Mouse (Mus musculus): ENCODE data around the gene Rabep1.
A peak's percentile ranks its signal among the peaks of the same experiment; 100 is the strongest.

Rabep1 gene

DNA sequence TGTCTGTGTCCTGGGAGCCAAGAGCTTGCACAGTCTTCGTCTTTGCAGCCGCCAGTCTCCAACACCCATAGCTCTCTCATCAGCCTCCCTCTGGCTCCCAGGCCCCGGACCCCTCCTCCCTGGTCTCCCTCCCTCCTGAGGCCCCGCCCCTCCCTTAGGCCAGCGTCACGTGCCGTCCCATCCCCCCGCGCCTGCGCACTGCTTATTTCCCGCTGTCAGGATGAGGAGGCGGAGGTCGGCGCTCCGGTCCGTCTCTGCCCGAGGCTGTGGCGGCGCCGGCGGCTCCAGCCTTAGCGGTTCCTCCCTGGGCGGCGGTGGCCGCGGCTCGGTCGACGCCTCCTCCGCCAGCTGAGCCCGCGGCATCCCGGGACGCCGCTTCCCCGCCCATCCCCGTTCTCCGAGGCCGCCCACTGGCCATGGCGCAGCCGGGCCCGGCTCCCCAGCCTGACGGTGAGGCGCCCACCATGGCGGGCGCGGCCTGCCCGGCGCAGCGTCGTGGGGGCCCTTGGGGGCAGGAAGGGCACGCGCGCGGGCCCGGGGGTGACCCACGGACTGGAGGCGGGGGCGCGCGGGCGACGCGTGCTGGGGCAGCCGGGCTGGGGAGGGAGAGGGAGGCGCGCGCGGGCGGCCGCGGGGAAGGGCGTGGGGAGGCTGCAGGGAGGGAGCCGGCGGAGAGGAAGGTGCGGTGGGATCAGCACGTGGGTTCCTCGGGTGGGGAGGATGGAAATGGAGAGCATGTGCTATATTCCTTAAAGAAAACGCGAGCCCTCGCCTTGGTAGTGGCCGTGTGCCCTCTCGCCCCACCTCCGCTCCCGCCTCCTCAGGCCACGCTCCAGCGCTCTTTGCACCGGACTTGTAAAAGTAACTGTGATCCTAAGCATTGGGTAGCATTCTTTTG is at the start of gene Rabep1:
Gene Rabep1 (plus strand): TSS at position 220 of the 898 bp plus-strand sequence.
- peak; percentile 96 for DNase-seq

- DNase-seq: no peak
Observed at GRCm38 (mm10) chr11:70802208-70802864, 42.2 kb upstream of the Rabep1 start.

DNA sequence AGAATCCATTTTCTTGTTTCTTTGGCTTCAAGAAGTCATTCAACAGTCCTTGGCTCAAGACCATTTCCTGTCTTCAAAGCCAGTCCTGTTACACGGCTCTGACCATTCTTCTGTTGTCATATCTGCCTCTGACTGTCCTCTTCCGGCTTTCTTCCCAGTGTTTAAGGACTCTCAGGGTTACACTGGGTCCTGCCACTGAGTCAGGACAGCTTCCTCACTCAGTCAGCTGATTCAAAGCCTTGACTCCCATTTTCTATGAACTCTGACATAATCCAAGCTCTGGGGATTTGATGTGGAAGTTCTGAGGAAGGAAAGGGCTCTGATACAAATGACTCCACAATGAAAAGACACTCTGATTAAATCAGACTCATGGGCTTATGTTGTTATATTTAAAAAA is 41.7 kb upstream of the Rabep1 start:
- DNase-seq: no peak

GRCm38 (mm10) chr11:70803711-70804200 is 40.8 kb upstream of the Rabep1 start:
- no peak for DNase-seq

DNA sequence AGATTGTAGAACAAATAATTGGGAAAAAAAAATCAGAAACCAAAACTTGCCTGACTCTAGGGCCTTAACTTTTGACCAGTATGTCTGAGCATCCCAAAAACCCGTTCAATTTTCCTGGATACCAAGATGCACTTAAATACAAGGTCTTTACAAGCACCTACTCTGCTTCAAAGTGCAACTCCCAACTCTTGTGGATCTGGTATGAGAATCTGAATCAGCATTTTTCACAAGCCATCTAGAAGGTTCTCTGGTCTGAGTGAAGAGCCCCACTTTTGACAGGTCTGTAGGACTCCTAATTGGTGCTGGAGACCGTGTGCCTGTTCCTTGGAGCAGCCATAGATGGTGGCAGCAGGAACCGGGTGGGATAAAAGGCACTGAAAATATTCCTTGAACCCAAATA is 40.2 kb upstream of the Rabep1 start:
- no peak for DNase-seq

- no peak for DNase-seq
Observed at GRCm38 (mm10) chr11:70805641-70806175, 38.9 kb upstream of the Rabep1 start.

DNA sequence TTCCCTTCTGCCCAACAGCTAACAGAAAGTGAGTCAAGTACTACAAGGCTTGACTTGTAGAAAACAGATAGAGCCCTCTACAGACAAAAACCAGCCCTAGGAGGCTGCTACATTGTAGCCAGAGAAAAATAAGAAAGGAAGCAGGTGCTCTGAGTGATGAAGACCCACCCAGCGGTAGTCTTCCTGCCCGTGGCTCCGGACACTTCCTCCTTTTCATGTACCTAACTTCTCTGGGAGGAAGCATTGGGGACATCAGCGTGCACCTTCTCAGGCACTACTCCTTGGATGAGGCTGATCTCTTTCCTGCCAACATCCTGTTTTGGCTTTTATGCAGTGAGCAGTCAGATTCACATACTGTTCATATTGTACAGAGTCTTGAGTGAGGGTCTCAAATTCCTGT is 37.9 kb upstream of the Rabep1 start:
- DNase-seq: no peak

DNA sequence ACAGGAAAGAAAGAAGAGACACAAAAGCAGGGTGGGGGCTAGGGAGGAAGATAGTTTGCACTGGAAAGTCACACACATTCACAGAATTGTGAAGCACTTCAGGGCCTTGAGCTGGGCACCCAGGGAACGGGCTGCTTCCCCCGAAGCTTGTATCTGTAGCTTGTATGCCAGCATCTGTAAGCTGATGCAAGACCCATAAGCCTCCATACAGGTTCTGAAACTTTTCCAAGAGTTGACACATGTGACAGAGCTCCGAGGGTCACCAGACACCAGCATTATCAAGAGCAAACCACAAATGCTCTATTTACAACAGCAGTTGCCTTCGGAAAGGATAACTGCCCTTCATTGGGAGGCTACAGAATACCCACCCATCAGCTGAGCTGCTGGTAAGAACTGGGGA is 36.9 kb upstream of the Rabep1 start:
- DNase-seq: no peak

GRCm38 (mm10) chr11:70808101-70808500 is 36.5 kb upstream of the Rabep1 start:
- DNase-seq: no peak

GRCm38 (mm10) chr11:70809011-70809410 is 35.6 kb upstream of the Rabep1 start:
- no peak for DNase-seq

DNA sequence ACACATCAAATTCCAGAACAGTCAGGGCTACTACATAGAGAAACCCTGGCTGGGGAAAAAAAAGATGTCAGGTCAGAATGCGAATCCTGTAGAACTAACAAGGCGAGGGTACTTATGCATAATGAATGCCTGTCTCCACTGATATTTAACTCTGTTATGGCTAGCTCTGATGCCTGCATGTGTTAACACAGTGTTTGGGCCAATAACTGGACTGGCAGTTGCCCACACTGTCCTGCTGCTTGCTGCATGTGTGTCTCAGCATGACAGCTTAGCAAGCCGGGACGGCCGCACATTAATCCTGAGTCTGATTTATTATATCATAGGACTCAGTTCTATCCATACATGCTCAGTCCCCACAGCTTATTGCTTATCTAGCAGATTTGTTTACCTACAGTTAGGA is 33.5 kb upstream of the Rabep1 start:
- no peak for DNase-seq

GRCm38 (mm10) chr11:70811471-70812240 is 32.9 kb upstream of the Rabep1 start:
- DNase-seq: no peak

DNA sequence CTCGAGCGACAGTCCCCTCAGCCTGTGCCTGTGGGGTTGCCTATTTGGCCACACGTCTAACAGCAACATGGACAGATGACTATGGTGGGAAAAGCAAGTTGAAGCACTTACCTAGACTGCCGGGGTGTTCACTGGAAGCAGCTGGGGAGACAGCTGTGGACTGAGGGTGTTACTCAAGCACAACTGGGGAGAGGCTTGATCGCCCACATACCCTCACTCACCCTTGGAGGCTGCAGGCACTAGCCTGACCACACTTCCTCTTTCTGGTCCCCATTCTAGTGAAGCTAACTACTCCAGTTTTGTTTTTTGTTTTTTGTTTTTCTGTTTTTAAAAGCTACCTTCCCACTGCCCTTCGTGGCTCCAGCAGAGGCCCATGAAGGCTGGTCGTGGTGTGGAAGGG is 32.2 kb upstream of the Rabep1 start, which contains the start of gene Scimp:
Gene Scimp (minus strand): TSS at position 222 of the 400 bp plus-strand sequence.
- no peak for DNase-seq

- DNase-seq: no peak
Observed at GRCm38 (mm10) chr11:70815071-70815470, 29.5 kb upstream of the Rabep1 start.

DNA sequence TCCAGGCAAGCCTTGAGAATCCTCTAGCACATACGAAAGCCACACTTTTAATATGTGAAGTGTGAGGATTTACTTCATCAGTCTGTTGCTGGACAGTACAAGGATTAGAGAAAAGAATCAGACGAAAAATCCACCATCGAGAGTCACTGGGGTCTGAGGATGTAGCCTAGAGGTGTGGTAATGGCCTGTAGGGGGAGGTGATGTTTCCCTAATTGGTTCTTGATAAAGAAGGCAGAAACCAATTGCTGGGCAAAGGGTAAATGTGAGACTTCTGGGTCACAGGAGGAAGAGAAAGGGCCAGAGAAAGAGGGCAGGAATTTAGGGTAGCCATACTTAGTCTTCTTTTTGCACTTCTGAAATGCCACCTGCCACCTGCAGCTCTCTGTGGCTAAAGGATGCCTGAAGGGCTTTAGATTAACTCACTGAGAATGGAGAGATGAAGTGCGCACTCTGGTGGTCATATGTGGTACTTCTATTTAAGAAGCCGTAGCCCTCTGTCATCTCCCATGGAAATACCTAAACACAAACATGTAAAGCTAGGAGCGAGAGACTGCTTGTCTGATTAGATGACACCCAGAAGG is 29.0 kb upstream of the Rabep1 start:
- DNase-seq: peak; percentile 63

DNA sequence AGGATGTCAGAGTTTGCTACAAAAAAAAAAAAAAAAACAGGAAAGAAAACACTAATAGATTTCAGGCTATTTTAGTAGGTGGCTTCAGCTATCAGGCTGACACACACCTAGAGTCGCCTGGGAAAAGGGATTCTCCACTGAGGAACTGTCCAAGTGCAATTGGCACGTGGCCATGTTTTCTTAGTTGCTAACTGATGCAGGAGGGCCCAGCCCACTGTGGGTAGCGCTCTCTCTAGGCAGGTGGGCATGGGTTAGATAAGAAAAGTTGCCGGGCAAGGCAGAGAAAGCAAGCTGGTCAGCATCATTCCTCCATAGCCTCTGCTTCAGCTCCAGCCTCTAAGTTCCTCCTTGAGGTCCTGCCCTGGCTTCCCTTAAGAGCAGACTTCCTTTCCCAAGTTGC is 27.8 kb upstream of the Rabep1 start:
- DNase-seq: no peak

GRCm38 (mm10) chr11:70820120-70820519 is 24.5 kb upstream of the Rabep1 start:
- no peak for DNase-seq

DNA sequence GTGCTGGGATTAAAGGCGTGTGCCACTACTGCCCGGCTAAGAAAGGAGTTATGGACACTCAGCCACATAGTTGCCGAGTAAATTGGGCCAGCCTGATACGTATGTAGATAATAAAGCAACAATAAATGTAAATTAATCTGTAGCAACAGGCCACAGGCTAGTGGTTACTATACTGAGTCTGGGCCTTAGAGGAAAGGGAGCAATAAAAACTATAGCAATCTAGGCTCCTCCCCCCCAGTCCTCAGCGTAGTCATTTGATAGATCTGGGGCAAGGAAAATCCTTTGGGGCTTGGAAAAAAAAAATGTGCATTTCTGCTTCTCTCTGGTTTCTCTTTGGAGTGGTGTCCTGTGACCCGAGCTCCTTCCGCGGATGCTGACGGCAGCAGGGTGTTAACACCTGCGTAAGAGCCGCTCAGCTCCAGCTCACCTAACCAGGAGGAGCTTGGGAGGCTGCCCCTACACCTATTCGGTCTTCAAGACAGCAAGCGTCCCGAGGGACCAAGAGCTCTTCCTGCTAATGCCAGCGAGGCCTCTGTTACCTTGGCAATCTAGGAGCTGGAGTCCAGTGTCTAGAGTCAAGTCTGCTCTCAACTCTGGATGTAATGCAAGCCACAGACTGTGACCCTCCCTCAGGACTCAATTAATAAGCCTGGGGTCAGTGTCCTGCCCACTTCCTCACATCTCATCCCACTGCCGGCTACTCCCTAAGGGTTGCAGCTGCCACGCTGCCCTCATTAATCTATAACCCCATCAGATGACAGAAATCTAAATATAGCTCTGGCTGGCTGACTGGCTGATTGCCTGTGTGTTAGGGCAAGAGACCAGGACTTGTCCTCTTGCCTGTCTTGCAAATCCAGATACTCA is 22.6 kb upstream of the Rabep1 start:
- DNase-seq: no peak

DNA sequence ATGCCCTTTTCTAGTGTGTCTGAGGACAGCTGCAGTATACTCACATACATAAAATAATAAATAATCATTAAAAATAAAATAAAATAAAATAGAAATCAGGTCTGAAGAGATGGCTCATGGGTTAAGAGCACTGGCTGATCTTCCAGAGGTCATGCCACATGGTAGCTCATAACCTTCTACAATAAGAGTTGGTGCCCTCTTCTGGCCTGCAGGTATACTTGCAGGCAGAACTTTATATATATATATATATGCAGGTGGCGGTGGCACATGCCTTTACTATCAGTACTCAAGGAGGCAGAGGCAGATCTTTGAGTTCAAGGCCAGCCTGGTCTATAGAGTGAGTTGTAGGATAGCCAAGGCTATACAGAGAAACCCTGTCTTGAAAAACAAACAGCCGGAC is 18.4 kb upstream of the Rabep1 start:
- DNase-seq: no peak

- no peak for DNase-seq
Observed at GRCm38 (mm10) chr11:70828975-70829615, 15.5 kb upstream of the Rabep1 start.

DNA sequence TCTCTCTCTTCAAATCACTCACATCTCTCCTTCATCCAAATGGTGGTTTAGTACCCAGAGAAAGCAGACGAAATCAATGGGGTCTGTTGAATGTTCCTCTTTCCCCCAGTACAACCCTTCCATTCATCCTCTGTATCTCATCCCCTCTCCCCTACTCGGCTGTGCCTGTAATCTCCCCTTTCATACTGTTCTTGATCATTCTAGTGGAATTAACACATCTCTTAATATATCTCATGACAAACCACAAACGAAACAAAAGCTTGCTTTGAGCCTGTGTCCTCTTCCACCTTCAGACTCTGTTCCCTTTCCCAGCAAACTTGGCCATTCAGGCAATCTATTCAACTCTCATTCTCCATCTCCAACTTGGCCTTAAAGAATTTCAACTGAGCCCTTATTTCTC is 13.4 kb upstream of the Rabep1 start:
- no peak for DNase-seq

Measured in thymus, postnatal 25 days (tissue).